Mouse (Mus musculus) stomach, postnatal 0 days (tissue): ENCODE measurements at regions not wholly inside any gene's neighbourhood (a gene's known extent, or its start where the extent isn't known, plus 50 kb on each side); places are given as distances from the start of the nearest gene placed in this dataset.

Experiments
- ATAC-seq: fragments of 200-750 bp; cut with Nextera tagmentation; 2 replicates; pipeline ENCODE4 v1.8.0; 2017; ENCODE audit not compliant: low FRiP score, low TSS enrichment
- DNase-seq: peaks from one replicate; pipeline ENCODE4 v3.0.0-alpha.2; 2016; ENCODE audit warnings: low spot score
- H3K27ac ChIP-seq: fragments of 300-500 bp; sonication (generic); replicated peaks from 2 replicates; pipeline ENCODE4 v1.5.1; 2014; ENCODE audit warnings: mild to moderate bottlenecking, control low read depth
- H3K27me3 ChIP-seq: fragments of 300-500 bp; sonication (generic); 2 replicates; pipeline ENCODE4 v1.6.1; 2014; ENCODE audit warnings: low read length; ENCODE audit not compliant: control insufficient read depth, insufficient read depth
- H3K36me3 ChIP-seq: fragments of 300-500 bp; sonication (generic); 2 replicates; pipeline ENCODE4 v1.6.1; 2014; ENCODE audit warnings: low read length, mixed read lengths; ENCODE audit not compliant: control insufficient read depth, insufficient read depth
- H3K4me1 ChIP-seq: fragments of 300-500 bp; sonication (generic); replicated peaks from 2 replicates; pipeline ENCODE4 v1.6.1; 2014; ENCODE audit warnings: antibody characterized with exemption; ENCODE audit not compliant: control insufficient read depth, insufficient read depth
- H3K4me2 ChIP-seq: fragments of 300-500 bp; sonication (generic); replicated peaks from 2 replicates; pipeline ENCODE4 v1.6.1; 2014; ENCODE audit warnings: low read depth, mild to moderate bottlenecking, control low read depth, moderate library complexity
- H3K4me3 ChIP-seq: fragments of 300-500 bp; sonication (generic); 2 replicates; pipeline ENCODE4 v1.5.1; 2014; ENCODE audit warnings: low read depth, low read length, control low read depth
- H3K9ac ChIP-seq: fragments of 300-500 bp; sonication (generic); 2 replicates; pipeline ENCODE4 v1.6.1; 2014; ENCODE audit warnings: mild to moderate bottlenecking, low read length, control low read depth, mixed read lengths
- H3K9me3 ChIP-seq: fragments of 300-500 bp; sonication (generic); 2 replicates; pipeline ENCODE4 v1.6.1; 2016; ENCODE audit warnings: low read length; ENCODE audit not compliant: control insufficient read depth
- CTCF ChIP-seq: IDR thresholded peaks from 2 replicates; pipeline ENCODE4 v1.5.1; 2016; ENCODE audit warnings: antibody characterized with exemption, low read depth, mild to moderate bottlenecking, moderate library complexity
- EP300 ChIP-seq: optimal IDR thresholded peaks from 2 replicates; pipeline ENCODE3; 2016; ENCODE audit warnings: antibody characterized with exemption
- WGBS: fragments of 180-500 bp; shearing (Covaris S2); extraction: QIAGEN DNeasy Blood & Tissue Kit; methylation state at CpG from one replicate; pipeline ENCODE4 v1.1.7; 2014; 5-methylcytosine and 5-hydroxymethylcytosine counted together

GRCm38 (mm10) chr3:41408423-41408820, 147.1 kb upstream of the Jade1 start:
- Histone ChIP-seq H3K27ac (peak overlapping the region; percentile 56), H3K4me3 (peak overlapping the region; percentile 29; the same call in 1 of the 2 replicates), H3K27me3 (no peaks in the 10 kb centered on the region), H3K9ac (peak overlapping the region; percentile 41; the same call in 1 of the 2 replicates), H3K4me2 (peak overlapping the region; percentile 57), H3K4me1 (no peaks in the 10 kb centered on the region), H3K36me3 (no peaks in the 10 kb centered on the region), H3K9me3 (no peaks in the 10 kb centered on the region)
- TF ChIP-seq EP300 (no peak), CTCF (no peak)
- DNase-seq (peak; percentile 86), ATAC-seq (peak; percentile 95)
- 3% methylated on average over 14 of the region's 14 CpGs for WGBS

- Histone ChIP-seq H3K4me2 (peak overlapping the region; percentile 57), H3K4me1 (no peaks in the 10 kb centered on the region), H3K4me3 (no peak overlapping the region), H3K9me3 (no peaks in the 10 kb centered on the region), H3K36me3 (no peaks in the 10 kb centered on the region), H3K27me3 (no peaks in the 10 kb centered on the region), H3K27ac (no peak overlapping the region), H3K9ac (no peak overlapping the region)
- DNase-seq (no peak), ATAC-seq (no peak)
- 86% methylated on average over 9 of the region's 9 CpGs for WGBS
- TF ChIP-seq EP300 (no peak), CTCF (no peak)
Observed at GRCm38 (mm10) chr3:41407988-41408387, 147.5 kb upstream of the Jade1 start.

GRCm38 (mm10) chr3:41407520-41407919, 148.0 kb upstream of the Jade1 start:
- Histone ChIP-seq H3K9me3 (no peaks in the 10 kb centered on the region), H3K36me3 (no peaks in the 10 kb centered on the region), H3K27ac (no peak overlapping the region), H3K4me1 (no peaks in the 10 kb centered on the region), H3K9ac (no peak overlapping the region), H3K4me2 (no peak overlapping the region), H3K27me3 (no peaks in the 10 kb centered on the region), H3K4me3 (no peak overlapping the region)
- DNase-seq (no peak), ATAC-seq (no peak)
- TF ChIP-seq EP300 (no peak), CTCF (no peak)
- 76% methylated on average over 1 of the region's 1 CpGs for WGBS

- H3K9ac ChIP-seq = no peak overlapping the region
- H3K27me3 ChIP-seq = no peaks in the 10 kb centered on the region
- no peak overlapping the region for H3K27ac ChIP-seq
- H3K4me3 ChIP-seq = no peak overlapping the region
- no peaks in the 10 kb centered on the region for H3K36me3 ChIP-seq
- WGBS = 80% methylated on average over 4 of the region's 4 CpGs
- no peak for ATAC-seq
- no peaks in the 10 kb centered on the region for H3K9me3 ChIP-seq
- TF ChIP-seq CTCF (no peak), EP300 (no peak)
- no peaks in the 10 kb centered on the region for H3K4me1 ChIP-seq
- no peak overlapping the region for H3K4me2 ChIP-seq
- no peak for DNase-seq
Observed at GRCm38 (mm10) chr3:41401881-41402280, 153.7 kb upstream of the Jade1 start.

- DNase-seq = no peak
- H3K4me2 ChIP-seq = no peak overlapping the region
- H3K4me1 ChIP-seq = no peaks in the 10 kb centered on the region
- TF ChIP-seq CTCF (no peak), EP300 (no peak)
- no peak overlapping the region for H3K4me3 ChIP-seq
- no peak overlapping the region for H3K9ac ChIP-seq
- no peak overlapping the region for H3K27ac ChIP-seq
- ATAC-seq = no peak
- H3K9me3 ChIP-seq = no peaks in the 10 kb centered on the region
- H3K36me3 ChIP-seq = no peaks in the 10 kb centered on the region
- H3K27me3 ChIP-seq = no peaks in the 10 kb centered on the region
- WGBS = 41% methylated on average over 6 of the region's 6 CpGs
Observed at GRCm38 (mm10) chr3:41389868-41390267, 165.7 kb upstream of the Jade1 start.

- TF ChIP-seq EP300 (no peak), CTCF (no peak)
- H3K9me3 ChIP-seq = no peaks in the 10 kb centered on the region
- H3K4me3 ChIP-seq = no peak overlapping the region
- H3K27ac ChIP-seq = no peak overlapping the region
- no peak for DNase-seq
- no peak overlapping the region for H3K4me2 ChIP-seq
- H3K27me3 ChIP-seq = no peaks in the 10 kb centered on the region
- WGBS = 78% methylated on average over 9 of the region's 9 CpGs
- no peaks in the 10 kb centered on the region for H3K4me1 ChIP-seq
- no peak for ATAC-seq
- no peaks in the 10 kb centered on the region for H3K36me3 ChIP-seq
- no peak overlapping the region for H3K9ac ChIP-seq
Observed at GRCm38 (mm10) chr3:41387469-41388212, 167.9 kb upstream of the Jade1 start.
